Mouse (Mus musculus) intestine, embryonic 15.5 days (tissue): ENCODE measurements around the gene Chaf1a. TPM values are rescaled to one million over a fixed set of nuclear protein-coding genes. Genes with fewer than 3 reads are reported as not detected.

ENCODE experiments used
- ATAC-seq: fragments of 200-750 bp; cut with Nextera tagmentation; 2 replicates; pipeline ENCODE4 v1.8.0; 2017; ENCODE audit warnings: moderate TSS enrichment, moderate library complexity
- H3K27ac ChIP-seq: fragments of 300-500 bp; sonication (generic); 2 replicates; pipeline ENCODE4 v1.5.1; 2015; ENCODE audit warnings: mild to moderate bottlenecking, inconsistent platforms
- H3K27me3 ChIP-seq: fragments of 300-500 bp; sonication (generic); replicated peaks from 2 replicates; pipeline ENCODE4 v1.6.1; 2015; ENCODE audit warnings: inconsistent platforms
- H3K36me3 ChIP-seq: fragments of 300-500 bp; sonication (generic); 2 replicates; pipeline ENCODE4 v1.6.1; 2015; ENCODE audit warnings: inconsistent platforms
- H3K4me1 ChIP-seq: fragments of 300-500 bp; sonication (generic); replicated peaks from 2 replicates; pipeline ENCODE4 v1.6.1; 2015; ENCODE audit warnings: inconsistent platforms
- H3K4me2 ChIP-seq: fragments of 300-500 bp; sonication (generic); replicated peaks from 2 replicates; pipeline ENCODE4 v1.6.1; 2015; ENCODE audit warnings: mild to moderate bottlenecking, inconsistent platforms
- H3K4me3 ChIP-seq: fragments of 300-500 bp; sonication (generic); replicated peaks from 2 replicates; pipeline ENCODE4 v1.5.1; 2015; ENCODE audit warnings: inconsistent platforms
- H3K9ac ChIP-seq: fragments of 300-500 bp; sonication (generic); 2 replicates; pipeline ENCODE4 v1.6.1; 2015; ENCODE audit warnings: inconsistent platforms
- H3K9me3 ChIP-seq: fragments of 300-500 bp; sonication (generic); 2 replicates; pipeline ENCODE4 v1.6.1; 2016; ENCODE audit warnings: inconsistent platforms
- WGBS: fragments of 180-500 bp; shearing (Covaris S2); methylation state at CpG from one replicate; pipeline ENCODE4 v1.1.7; 2015; 5-methylcytosine and 5-hydroxymethylcytosine counted together
- polyA plus RNA-seq: library from polyadenylated mRNA; unstranded; fragments of >200 nt; fragmentation: Nextera tagmentation; extraction: Ambion mirVana; gene quantifications from 2 replicates; pipeline ENCODE4 v1.2.1, GENCODE M21; 2015

Gene Chaf1a
- polyA plus RNA-seq, result 21.4 and 22.4 TPM in 2 replicates

- peak; percentile 89 for ATAC-seq
- WGBS, result under 1% methylated on average over 68 of the region's 68 CpGs
These were observed at the start of gene Chaf1a for GRCm38 (mm10) chr17:56040030-56040856. Gene Chaf1a (plus strand): TSS chr17:56040439.

GRCm38 (mm10) chr17:55996007-55996406 is 44.2 kb upstream of the Chaf1a start:
- ATAC-seq, result peak; percentile 31
- no peak overlapping the region for H3K27ac ChIP-seq

More at GRCm38 (mm10) chr17:56040030-56040856, at the start of gene Chaf1a:
- Histone ChIP-seq H3K9ac (peak within 1 kb of the TSS; percentile 92), H3K4me2 (peak within 1 kb of the TSS; percentile 84), H3K4me3 (peak within 1 kb of the TSS; percentile 88), H3K27ac (peak within 1 kb of the TSS; percentile 90), H3K9me3 (no peaks in the 10 kb centered on the region), H3K27me3 (no peaks in the 10 kb centered on the region), H3K4me1 (peaks cover 10% of the 10 kb centered on the region), H3K36me3 (no peaks in the 10 kb centered on the region)

GRCm38 (mm10) chr17:55999794-56000499 is 40.3 kb upstream of the Chaf1a start:
- H3K36me3 ChIP-seq, result peaks cover 5% of the 10 kb centered on the region; the same call in 1 of the 2 replicates
- no peak overlapping the region for H3K4me3 ChIP-seq
- H3K4me2 ChIP-seq, result peak overlapping the region; percentile 22; the same call in 1 of the 2 replicates
- H3K27me3 ChIP-seq, result no peaks in the 10 kb centered on the region
- peaks cover 3% of the 10 kb centered on the region; the same call in 1 of the 2 replicates for H3K4me1 ChIP-seq
- no peak for ATAC-seq
- 18% methylated on average over 30 of the region's 30 CpGs for WGBS
- no peak overlapping the region for H3K9ac ChIP-seq
- no peak overlapping the region for H3K27ac ChIP-seq
- no peaks in the 10 kb centered on the region for H3K9me3 ChIP-seq

More at GRCm38 (mm10) chr17:55996007-55996406, 44.2 kb upstream of the Chaf1a start:
- Histone ChIP-seq H3K4me1 (0 out of 2 replicates have a peak, but pooled peaks cover 3% of the 10 kb centered on the region), H3K36me3 (peaks cover 5% of the 10 kb centered on the region; the same call in 1 of the 2 replicates), H3K9me3 (no peaks in the 10 kb centered on the region), H3K4me2 (no peak overlapping the region), H3K4me3 (no peak overlapping the region), H3K27me3 (no peaks in the 10 kb centered on the region), H3K9ac (no peak overlapping the region)
- WGBS, result 79% methylated on average over 15 of the region's 15 CpGs

GRCm38 (mm10) chr17:56003000-56003399 is 37.2 kb upstream of the Chaf1a start:
- no peak overlapping the region for H3K4me2 ChIP-seq
- no peaks in the 10 kb centered on the region for H3K9me3 ChIP-seq
- WGBS, result 73% methylated on average over 3 of the region's 3 CpGs
- H3K36me3 ChIP-seq, result no peaks in the 10 kb centered on the region; the same call in 1 of the 2 replicates
- no peak overlapping the region for H3K4me3 ChIP-seq
- H3K27ac ChIP-seq, result no peak overlapping the region
- no peak for ATAC-seq
- peaks cover 11% of the 10 kb centered on the region; the same call in 1 of the 2 replicates for H3K4me1 ChIP-seq
- H3K27me3 ChIP-seq, result no peaks in the 10 kb centered on the region
- no peak overlapping the region for H3K9ac ChIP-seq

GRCm38 (mm10) chr17:56005415-56006061 is 34.7 kb upstream of the Chaf1a start, which contains the start of the genes Stap2 and Mpnd:
Gene Stap2 (minus strand): TSS chr17:56005584.
Gene Mpnd (plus strand): TSS chr17:56005711.
- peaks cover 18% of the 10 kb centered on the region for H3K4me1 ChIP-seq

GRCm38 (mm10) chr17:56006956-56007355 is 33.3 kb upstream of the Chaf1a start:
- 37% methylated on average over 10 of the region's 10 CpGs for WGBS
- Histone ChIP-seq H3K27ac (peak overlapping the region; percentile 85), H3K27me3 (no peaks in the 10 kb centered on the region), H3K9ac (no peak overlapping the region), H3K4me3 (0 out of 2 replicates have a peak overlapping the region, but pooled peaks have one; percentile 4), H3K4me1 (peaks cover 22% of the 10 kb centered on the region), H3K36me3 (peaks cover 5% of the 10 kb centered on the region; the same call in 1 of the 2 replicates), H3K4me2 (peak overlapping the region; percentile 94), H3K9me3 (no peaks in the 10 kb centered on the region)
- ATAC-seq, result no peak

More at GRCm38 (mm10) chr17:56005415-56006061, 34.7 kb upstream of the Chaf1a start, which contains the start of the genes Stap2 and Mpnd:
- no peaks in the 10 kb centered on the region for H3K9me3 ChIP-seq
- no peaks in the 10 kb centered on the region; the same call in 1 of the 2 replicates for H3K36me3 ChIP-seq
- peak within 1 kb of the TSS; percentile 40 for H3K4me3 ChIP-seq
- no peaks in the 10 kb centered on the region for H3K27me3 ChIP-seq
- peak within 1 kb of the TSS; percentile 71; the same call in 1 of the 2 replicates for H3K27ac ChIP-seq
- peak; percentile 15; the same call in 1 of the 2 replicates for ATAC-seq
- H3K4me2 ChIP-seq, result peak within 1 kb of the TSS; percentile 58
- 28% methylated on average over 13 of the region's 13 CpGs for WGBS
- H3K9ac ChIP-seq, result peak within 1 kb of the TSS; percentile 50

GRCm38 (mm10) chr17:56007444-56008355 is 32.5 kb upstream of the Chaf1a start:
- Histone ChIP-seq H3K4me1 (peaks cover 22% of the 10 kb centered on the region), H3K4me3 (peak overlapping the region; percentile 96), H3K27me3 (no peaks in the 10 kb centered on the region), H3K4me2 (peak overlapping the region; percentile 94), H3K27ac (peak overlapping the region; percentile 85), H3K36me3 (peaks cover 6% of the 10 kb centered on the region; the same call in 1 of the 2 replicates), H3K9ac (peak overlapping the region; percentile 42), H3K9me3 (no peaks in the 10 kb centered on the region)
- ATAC-seq, result peak; percentile 32
- 18% methylated on average over 14 of the region's 14 CpGs for WGBS

GRCm38 (mm10) chr17:56008356-56009087 is 31.7 kb upstream of the Chaf1a start:
- Histone ChIP-seq H3K4me3 (peak overlapping the region; percentile 96), H3K27me3 (no peaks in the 10 kb centered on the region), H3K4me1 (peaks cover 22% of the 10 kb centered on the region), H3K27ac (peak overlapping the region; percentile 89), H3K9me3 (no peaks in the 10 kb centered on the region), H3K4me2 (peak overlapping the region; percentile 94), H3K9ac (peak overlapping the region; percentile 57), H3K36me3 (peaks cover 8% of the 10 kb centered on the region; the same call in 1 of the 2 replicates)
- peak; percentile 89 for ATAC-seq
- WGBS, result under 1% methylated on average over 21 of the region's 21 CpGs

GRCm38 (mm10) chr17:56009088-56009961 is 30.9 kb upstream of the Chaf1a start:
- Histone ChIP-seq H3K27me3 (no peaks in the 10 kb centered on the region), H3K4me2 (peak overlapping the region; percentile 94), H3K4me3 (peak overlapping the region; percentile 96), H3K4me1 (peaks cover 22% of the 10 kb centered on the region), H3K36me3 (peaks cover 8% of the 10 kb centered on the region; the same call in 1 of the 2 replicates), H3K27ac (peak overlapping the region; percentile 89), H3K9ac (peak overlapping the region; percentile 83), H3K9me3 (no peaks in the 10 kb centered on the region)
- peak; percentile 88 for ATAC-seq
- under 1% methylated on average over 60 of the region's 62 CpGs for whole genome bisulfite sequencing

- Histone ChIP-seq H3K27ac (no peak overlapping the region), H3K4me1 (peaks cover 22% of the 10 kb centered on the region), H3K27me3 (no peaks in the 10 kb centered on the region), H3K9ac (peak overlapping the region; percentile 83), H3K4me2 (peak overlapping the region; percentile 94), H3K9me3 (no peaks in the 10 kb centered on the region), H3K36me3 (peaks cover 10% of the 10 kb centered on the region), H3K4me3 (peak overlapping the region; percentile 96)
- 41% methylated on average over 2 of the region's 2 CpGs for WGBS
- no peak for ATAC-seq
These were observed 30.3 kb upstream of the Chaf1a start for GRCm38 (mm10) chr17:56009962-56010240.
